Mouse (Mus musculus) heart, postnatal 0 days (tissue): ENCODE measurements around the gene 9630041A04Rik.

Experiments
- CTCF ChIP-seq: IDR thresholded peaks from 2 replicates; pipeline ENCODE4 v1.5.1; 2016; ENCODE audit warnings: antibody characterized with exemption, control low read depth, low read depth
- EP300 ChIP-seq: IDR thresholded peaks from 2 replicates; pipeline ENCODE4 v1.6.1; 2016; ENCODE audit warnings: antibody characterized with exemption, low read depth

GRCm38 (mm10) chr9:101945814-101946213 lies 84.2 kb downstream of the 9630041A04Rik start:
- TF ChIP-seq CTCF: no peak
- TF ChIP-seq EP300: no peak
